Mouse (Mus musculus) E14TG2a.4 (cell line): Measurements from ENCODE around the gene Fhit.

ENCODE experiments used
- CTCF ChIP-seq: conservative IDR thresholded peaks from 2 replicates; pipeline ENCODE4 v1.5.1; 2014; ENCODE audit warnings: low read length
- NANOG ChIP-seq: IDR thresholded peaks from 2 replicates; pipeline ENCODE4 v1.6.1; 2014; ENCODE audit warnings: borderline replicate concordance, low read length, mixed read lengths

GRCm38 (mm10) chr14:10316764-10317163 is 845.1 kb downstream of the Fhit start:
- no peak for TF ChIP-seq CTCF
- TF ChIP-seq NANOG, result no peak
